Mouse (Mus musculus): Measurements from ENCODE around the gene Scrn3. TPM values are rescaled to one million over a fixed set of nuclear protein-coding genes. Genes with fewer than 3 reads are reported as not detected.

Scrn3 gene
- polyA plus RNA-seq, 1 experiment from 2014 or later: 10.6 TPM

DNA sequence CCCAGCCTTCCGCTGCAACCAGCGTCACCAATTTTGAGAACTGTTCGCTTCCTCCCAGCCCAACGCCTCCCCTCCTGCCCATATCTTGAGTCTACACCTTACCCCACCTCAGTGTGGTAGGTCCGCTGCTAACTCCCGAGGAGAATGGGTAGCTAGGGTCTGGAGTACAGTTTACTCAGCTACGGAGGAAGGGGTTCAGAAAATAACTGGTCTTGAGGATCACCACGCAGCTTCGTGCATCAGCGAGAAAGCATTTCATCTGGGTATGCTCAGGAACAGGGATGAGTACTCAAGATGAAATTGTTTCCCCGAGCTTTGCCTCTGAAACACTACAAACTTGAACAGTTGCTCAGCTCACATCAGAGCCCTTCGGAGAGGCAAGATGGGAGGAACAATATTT, 44.1 kb upstream of the Scrn3 start:
- Histone ChIP-seq H3K4me1 (ENCODE audit: control insufficient read depth, insufficient read depth, low read length) (peaks cover 14% of the 10 kb centered on the region), H3K4me2 (replicated peaks; ENCODE audit: low read depth, low read length) (no peak overlapping the region), H3K4me3 (ENCODE audit: low read depth, low read length) (no peak overlapping the region), H3K9me3 (ENCODE audit: control insufficient read depth, low read depth, low read length) (no peaks in the 10 kb centered on the region), H3K27ac (ENCODE audit: low read length) (no peak overlapping the region), H3K9ac (replicated peaks; ENCODE audit: low read depth, low read length) (no peak overlapping the region), H3K27me3 (ENCODE audit: control insufficient read depth, insufficient read depth, low read length) (peaks cover 52% of the 10 kb centered on the region), H3K36me3 (ENCODE audit: control insufficient read depth, insufficient read depth, low read length) (no peaks in the 10 kb centered on the region)
- 3% methylated on average over 12 of the region's 12 CpGs for WGBS
- no peak for ATAC-seq (ENCODE audit: insufficient number of reproducible peaks, insufficient read depth, low FRiP score, low read depth)

DNA sequence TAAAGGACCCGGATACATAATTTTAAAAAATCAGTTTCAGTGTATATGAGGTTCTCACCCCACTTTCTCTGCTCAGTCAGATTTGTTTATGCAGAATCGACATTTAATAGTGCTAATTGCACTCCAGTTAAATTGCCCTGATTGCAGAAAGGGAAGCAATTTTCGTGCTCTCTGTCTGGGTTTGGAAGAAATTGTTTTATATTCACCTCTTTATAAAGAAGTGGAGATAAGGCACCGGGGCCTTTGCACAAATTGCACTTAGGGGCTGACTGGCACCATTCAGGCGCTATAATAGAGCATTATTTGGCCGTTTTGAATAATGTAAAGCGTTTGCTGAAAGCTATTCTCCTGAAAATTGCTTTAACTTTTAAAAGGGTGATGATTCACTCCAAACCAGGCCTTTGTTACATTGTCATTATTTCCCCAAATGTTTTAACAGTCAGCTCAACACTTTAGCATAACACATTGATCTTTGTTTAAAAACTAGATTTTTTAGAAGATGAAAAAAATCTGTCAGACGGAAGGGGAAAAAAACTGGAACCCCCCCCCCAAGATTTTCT, 43.5 kb upstream of the Scrn3 start:
- Histone ChIP-seq H3K27me3 (ENCODE audit: control insufficient read depth, insufficient read depth, low read length) (peaks cover 58% of the 10 kb centered on the region), H3K36me3 (ENCODE audit: control insufficient read depth, insufficient read depth, low read length) (no peaks in the 10 kb centered on the region), H3K4me1 (ENCODE audit: control insufficient read depth, insufficient read depth, low read length) (peaks cover 19% of the 10 kb centered on the region), H3K9me3 (ENCODE audit: control insufficient read depth, low read depth, low read length) (no peaks in the 10 kb centered on the region), H3K4me2 (replicated peaks; ENCODE audit: low read depth, low read length) (no peak overlapping the region), H3K27ac (ENCODE audit: low read length) (no peak overlapping the region), H3K4me3 (ENCODE audit: low read depth, low read length) (no peak overlapping the region), H3K9ac (replicated peaks; ENCODE audit: low read depth, low read length) (no peak overlapping the region)
- no peak for ATAC-seq (ENCODE audit: insufficient number of reproducible peaks, insufficient read depth, low FRiP score, low read depth)
- WGBS: 6% methylated on average over 8 of the region's 8 CpGs

DNA sequence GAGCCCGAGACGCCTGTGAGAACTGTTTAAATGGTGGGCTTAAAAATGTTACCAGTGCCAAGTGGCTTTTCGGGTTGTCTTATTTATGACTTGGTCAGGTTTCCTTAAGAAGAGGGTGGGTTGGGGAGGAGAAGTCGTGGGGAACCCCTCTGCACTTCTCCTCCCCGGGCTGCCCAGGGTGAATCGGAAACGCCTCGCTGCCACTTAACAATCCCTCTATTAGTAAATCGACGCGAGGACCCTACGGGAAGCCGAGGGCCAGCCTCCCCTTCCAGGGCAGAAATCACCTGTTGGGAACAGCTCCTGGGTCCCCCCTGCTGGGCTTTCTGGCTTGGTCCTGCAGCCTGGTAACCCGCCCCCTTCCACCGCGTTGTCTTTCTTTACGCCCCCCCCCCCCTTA, 42.7 kb upstream of the Scrn3 start:
- Histone ChIP-seq H3K9me3 (ENCODE audit: control insufficient read depth, low read depth, low read length) (no peaks in the 10 kb centered on the region), H3K36me3 (ENCODE audit: control insufficient read depth, insufficient read depth, low read length) (no peaks in the 10 kb centered on the region), H3K27me3 (ENCODE audit: control insufficient read depth, insufficient read depth, low read length) (peaks cover 57% of the 10 kb centered on the region), H3K4me1 (ENCODE audit: control insufficient read depth, insufficient read depth, low read length) (peaks cover 19% of the 10 kb centered on the region; the same call in 1 of the 2 replicates), H3K4me3 (ENCODE audit: low read depth, low read length) (no peak overlapping the region), H3K4me2 (replicated peaks; ENCODE audit: low read depth, low read length) (no peak overlapping the region), H3K27ac (ENCODE audit: low read length) (no peak overlapping the region), H3K9ac (replicated peaks; ENCODE audit: low read depth, low read length) (no peak overlapping the region)
- WGBS: under 1% methylated on average over 17 of the region's 17 CpGs
- no peak for ATAC-seq (ENCODE audit: insufficient number of reproducible peaks, insufficient read depth, low FRiP score, low read depth)

GRCm38 (mm10) chr2:73270071-73270592, 42.3 kb upstream of the Scrn3 start:
- no peak overlapping the region for H3K27ac ChIP-seq (ENCODE audit: low read length)
- no peak for ATAC-seq (ENCODE audit: insufficient number of reproducible peaks, insufficient read depth, low FRiP score, low read depth)
- H3K9me3 ChIP-seq (ENCODE audit: control insufficient read depth, low read depth, low read length): no peaks in the 10 kb centered on the region
- peaks cover 19% of the 10 kb centered on the region; the same call in 1 of the 2 replicates for H3K4me1 ChIP-seq (ENCODE audit: control insufficient read depth, insufficient read depth, low read length)
- peaks cover 54% of the 10 kb centered on the region for H3K27me3 ChIP-seq (ENCODE audit: control insufficient read depth, insufficient read depth, low read length)
- H3K9ac ChIP-seq (replicated peaks; ENCODE audit: low read depth, low read length): no peak overlapping the region
- H3K36me3 ChIP-seq (ENCODE audit: control insufficient read depth, insufficient read depth, low read length): no peaks in the 10 kb centered on the region
- WGBS: 7% methylated on average over 14 of the region's 14 CpGs
- no peak overlapping the region for H3K4me2 ChIP-seq (replicated peaks; ENCODE audit: low read depth, low read length)
- H3K4me3 ChIP-seq (ENCODE audit: low read depth, low read length): no peak overlapping the region

DNA sequence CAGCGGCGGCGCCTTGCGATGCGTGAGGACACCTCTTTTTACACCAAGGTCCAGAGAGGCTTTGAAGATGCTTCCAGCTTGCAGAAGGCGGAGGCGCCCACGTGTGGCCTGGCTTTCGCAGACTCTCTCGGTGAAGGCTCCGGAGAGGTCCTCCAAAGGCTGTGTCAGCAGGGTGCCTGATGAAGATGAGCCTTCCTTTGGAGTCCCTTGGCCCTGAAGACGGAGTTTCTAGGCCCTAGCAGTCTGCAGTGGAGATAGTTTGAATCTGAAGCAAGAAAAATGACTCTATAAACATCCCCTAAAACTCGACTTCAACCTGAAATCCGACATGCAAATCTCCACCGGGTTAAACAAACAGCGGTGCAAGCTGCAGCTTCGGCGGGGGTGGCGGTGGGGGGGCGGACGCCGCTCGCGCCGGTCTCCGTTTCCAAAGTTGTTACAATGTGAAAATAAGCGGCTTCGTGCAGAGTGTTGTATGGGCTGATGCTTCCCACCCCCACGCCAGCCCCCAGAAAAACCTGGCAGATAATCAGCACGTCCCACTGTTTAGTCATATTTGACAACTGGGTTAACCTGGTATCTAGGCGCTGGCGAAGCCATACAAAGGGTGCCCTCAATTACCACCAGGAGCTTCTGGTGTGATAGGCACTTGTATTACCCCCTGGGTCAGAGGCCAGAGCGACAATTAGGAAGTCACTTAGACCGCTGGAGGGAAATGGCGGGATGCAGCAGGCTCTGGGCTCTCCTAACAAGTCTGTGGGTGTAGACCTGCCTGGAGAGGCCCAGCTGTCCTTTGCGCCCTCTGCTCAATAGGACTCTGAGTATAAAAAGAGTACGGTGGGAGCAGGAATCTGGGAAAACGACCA, 41.6 kb upstream of the Scrn3 start:
- peaks cover 48% of the 10 kb centered on the region for H3K27me3 ChIP-seq (ENCODE audit: control insufficient read depth, insufficient read depth, low read length)
- peaks cover 19% of the 10 kb centered on the region; the same call in 1 of the 2 replicates for H3K4me1 ChIP-seq (ENCODE audit: control insufficient read depth, insufficient read depth, low read length)
- 1% methylated on average over 38 of the region's 38 CpGs for WGBS

GRCm38 (mm10) chr2:73271459-73272161, 40.8 kb upstream of the Scrn3 start, which contains the start of gene Sp9:
Sp9 (plus strand) TSS chr2:73271925.
- no peak within 1 kb of the TSS for H3K9ac ChIP-seq (replicated peaks; ENCODE audit: low read depth, low read length)
- WGBS: 1% methylated on average over 48 of the region's 48 CpGs
- H3K4me1 ChIP-seq (ENCODE audit: control insufficient read depth, insufficient read depth, low read length): peaks cover 19% of the 10 kb centered on the region; the same call in 1 of the 2 replicates
- H3K27ac ChIP-seq (ENCODE audit: low read length): no peak within 1 kb of the TSS
- 0 out of 2 replicates have a peak, but pooled peaks have one; percentile 44 for ATAC-seq (ENCODE audit: insufficient number of reproducible peaks, insufficient read depth, low FRiP score, low read depth)
- H3K9me3 ChIP-seq (ENCODE audit: control insufficient read depth, low read depth, low read length): no peaks in the 10 kb centered on the region
- H3K27me3 ChIP-seq (ENCODE audit: control insufficient read depth, insufficient read depth, low read length): peaks cover 41% of the 10 kb centered on the region
- H3K36me3 ChIP-seq (ENCODE audit: control insufficient read depth, insufficient read depth, low read length): no peaks in the 10 kb centered on the region
- H3K4me3 ChIP-seq (ENCODE audit: low read depth, low read length): peak within 1 kb of the TSS; percentile 26
- H3K4me2 ChIP-seq (replicated peaks; ENCODE audit: low read depth, low read length): peak within 1 kb of the TSS; percentile 35

More for the DNA sequence above, 41.6 kb upstream of the Scrn3 start:
- Histone ChIP-seq H3K9ac (replicated peaks; ENCODE audit: low read depth, low read length) (no peak overlapping the region), H3K36me3 (ENCODE audit: control insufficient read depth, insufficient read depth, low read length) (no peaks in the 10 kb centered on the region), H3K9me3 (ENCODE audit: control insufficient read depth, low read depth, low read length) (no peaks in the 10 kb centered on the region), H3K4me3 (ENCODE audit: low read depth, low read length) (no peak overlapping the region), H3K27ac (ENCODE audit: low read length) (no peak overlapping the region), H3K4me2 (replicated peaks; ENCODE audit: low read depth, low read length) (no peak overlapping the region)
- no peak for ATAC-seq (ENCODE audit: insufficient number of reproducible peaks, insufficient read depth, low FRiP score, low read depth)

DNA sequence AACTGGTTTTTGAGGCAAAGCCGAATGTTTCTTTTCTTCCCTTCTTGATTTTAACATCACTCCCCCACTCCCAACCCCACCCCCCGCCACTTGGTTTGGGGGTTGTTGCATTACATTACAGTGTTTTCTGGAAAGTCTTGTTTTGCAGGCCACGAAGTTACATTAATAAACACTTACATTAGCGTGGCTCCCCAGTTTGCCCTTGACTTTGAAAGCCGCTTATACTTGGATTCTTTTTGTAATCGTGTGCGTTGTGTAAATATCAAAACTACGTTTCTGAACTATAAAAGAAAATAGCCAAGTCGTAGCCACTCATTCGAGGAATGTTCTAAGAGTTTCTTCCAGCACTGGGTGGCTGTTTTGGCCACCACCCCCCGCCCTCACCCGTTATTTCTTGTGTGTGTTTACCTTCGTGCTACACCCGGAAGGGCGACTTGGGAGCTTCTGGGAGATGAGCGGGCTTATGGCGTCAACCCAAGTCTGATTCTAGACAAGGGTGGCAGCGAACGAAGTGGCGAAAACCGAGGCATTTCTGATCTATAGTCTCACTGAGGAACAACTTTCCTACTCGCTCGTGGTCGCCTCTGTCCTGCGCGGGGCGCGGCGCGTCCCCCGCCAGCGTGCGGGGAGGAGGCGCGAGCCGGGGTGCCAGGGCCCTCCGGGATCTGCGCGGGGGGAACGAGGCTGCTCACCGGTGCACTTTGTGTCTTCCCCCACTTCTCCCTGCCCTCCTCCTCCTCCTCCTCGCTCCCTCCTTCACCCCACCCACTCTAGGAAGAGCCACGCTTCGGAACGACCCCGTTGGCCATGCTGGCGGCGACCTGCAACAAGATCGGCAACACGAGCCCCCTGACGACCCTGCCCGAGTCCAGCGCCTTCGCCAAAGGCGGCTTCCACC, 39.8 kb upstream of the Scrn3 start:
- H3K4me3 ChIP-seq (ENCODE audit: low read depth, low read length): peak overlapping the region; percentile 26
- no peaks in the 10 kb centered on the region for H3K9me3 ChIP-seq (ENCODE audit: control insufficient read depth, low read depth, low read length)
- 2% methylated on average over 53 of the region's 55 CpGs for WGBS
- peaks cover 19% of the 10 kb centered on the region; the same call in 1 of the 2 replicates for H3K4me1 ChIP-seq (ENCODE audit: control insufficient read depth, insufficient read depth, low read length)
- H3K27me3 ChIP-seq (ENCODE audit: control insufficient read depth, insufficient read depth, low read length): peaks cover 41% of the 10 kb centered on the region
- H3K36me3 ChIP-seq (ENCODE audit: control insufficient read depth, insufficient read depth, low read length): no peaks in the 10 kb centered on the region
- peak overlapping the region; percentile 35 for H3K4me2 ChIP-seq (replicated peaks; ENCODE audit: low read depth, low read length)
- H3K27ac ChIP-seq (ENCODE audit: low read length): no peak overlapping the region
- no peak for ATAC-seq (ENCODE audit: insufficient number of reproducible peaks, insufficient read depth, low FRiP score, low read depth)
- H3K9ac ChIP-seq (replicated peaks; ENCODE audit: low read depth, low read length): no peak overlapping the region
